Mouse (Mus musculus) MEL (cell line): ENCODE measurements at regions not wholly inside any gene's neighbourhood (a gene's known extent, or its start where the extent isn't known, plus 50 kb on each side); places are given as distances from the start of the nearest gene placed in this dataset.

Source experiments
- DNase-seq: peaks from one replicate; pipeline ENCODE4 v3.0.0; 2011; ENCODE audit warnings: low read depth, low spot score
- H3K27ac ChIP-seq: 2 replicates; pipeline ENCODE4 v1.5.1; 2012; ENCODE audit warnings: low read depth, mild to moderate bottlenecking, control low read depth, low read length, moderate library complexity; ENCODE audit not compliant: control insufficient read depth
- H3K27me3 ChIP-seq, 2 experiments: fragments of 150-350 bp in 1 of 2; sonication (generic) in 1 of 2; 2 replicates each; pipeline ENCODE4 v1.6.1; 2012; ENCODE audit warnings: low read length in 2 of 2, mild to moderate bottlenecking in 2 of 2, improper control_type of control experiment in 1 of 2, moderate library complexity in 1 of 2; ENCODE audit not compliant: insufficient read depth in 2 of 2, control insufficient read depth in 1 of 2
- H3K36me3 ChIP-seq, 2 experiments: 2 replicates each; pipeline ENCODE4 v1.6.1; 2012 to 2014; ENCODE audit warnings: low read length in 2 of 2, improper control_type of control experiment in 1 of 2, inconsistent platforms in 1 of 2, mild to moderate bottlenecking in 1 of 2; ENCODE audit not compliant: insufficient read depth in 2 of 2, control insufficient read depth in 1 of 2
- H3K4me1 ChIP-seq, 2 experiments: fragments of 150-350 bp in 1 of 2; sonication (generic) in 1 of 2; 2 replicates each; pipeline ENCODE4 v1.6.1; 2012; ENCODE audit warnings: low read length in 2 of 2, improper control_type of control experiment in 1 of 2, mild to moderate bottlenecking in 1 of 2; ENCODE audit not compliant: insufficient read depth in 2 of 2, control insufficient read depth in 1 of 2
- H3K4me3 ChIP-seq, 2 experiments: fragments of 150-350 bp in 1 of 2; sonication (generic) in 1 of 2; 2 replicates each; pipeline ENCODE4 v1.5.1; 2012; ENCODE audit warnings: low read depth in 2 of 2, low read length in 2 of 2, mild to moderate bottlenecking in 2 of 2, moderate library complexity in 2 of 2, control low read depth in 1 of 2, improper control_type of control experiment in 1 of 2; ENCODE audit not compliant: control insufficient read depth in 1 of 2, insufficient read depth in 1 of 2
- H3K79me2 ChIP-seq: 2 replicates; pipeline ENCODE4 v1.6.1; 2012; ENCODE audit warnings: mild to moderate bottlenecking, low read length, moderate library complexity; ENCODE audit not compliant: control insufficient read depth, poor library complexity, insufficient read depth
- H3K9ac ChIP-seq: 2 replicates; pipeline ENCODE4 v1.6.1; 2012; ENCODE audit warnings: low read depth, mild to moderate bottlenecking, control low read depth, low read length, moderate library complexity; ENCODE audit not compliant: control insufficient read depth, poor library complexity, severe bottlenecking
- H3K9me3 ChIP-seq: fragments of 150-350 bp; sonication (generic); replicated peaks from 2 replicates; pipeline ENCODE4 v1.6.1; 2012; ENCODE audit warnings: mild to moderate bottlenecking, low read length, improper control_type of control experiment, moderate library complexity; ENCODE audit not compliant: insufficient read depth
- BHLHE40 ChIP-seq: IDR thresholded peaks from 2 replicates; pipeline ENCODE4 v1.6.1; 2012; ENCODE audit warnings: low read depth, mild to moderate bottlenecking, inconsistent platforms, low read length, improper control_type of control experiment, borderline replicate concordance
- CHD1 ChIP-seq: IDR thresholded peaks from 2 replicates; pipeline ENCODE4 v1.6.1; 2012; ENCODE audit warnings: low read depth, mild to moderate bottlenecking, inconsistent platforms, low read length, improper control_type of control experiment
- CHD2 ChIP-seq: IDR thresholded peaks from 2 replicates; pipeline ENCODE4 v1.6.1; 2011; ENCODE audit warnings: low read length, improper control_type of control experiment
- E2F4 ChIP-seq: IDR thresholded peaks from 2 replicates; pipeline ENCODE4 v1.6.1; 2011; ENCODE audit warnings: low read depth, low read length, improper control_type of control experiment, borderline replicate concordance
- ELF1 ChIP-seq: IDR thresholded peaks from 2 replicates; pipeline ENCODE4 v1.6.1; 2014; ENCODE audit warnings: low read depth, mild to moderate bottlenecking, inconsistent platforms, low read length, improper control_type of control experiment, moderate library complexity
- GATA1 ChIP-seq: IDR thresholded peaks from 2 replicates; pipeline ENCODE4 v1.6.1; 2011; ENCODE audit warnings: low read depth, low read length, improper control_type of control experiment
- HCFC1 ChIP-seq: IDR thresholded peaks from 2 replicates; pipeline ENCODE4 v1.6.1; 2012; ENCODE audit warnings: low read depth, mild to moderate bottlenecking, inconsistent platforms, low read length, improper control_type of control experiment, moderate library complexity
- JUND ChIP-seq: IDR thresholded peaks from 2 replicates; pipeline ENCODE4 v1.6.1; 2011; ENCODE audit warnings: low read depth, mild to moderate bottlenecking, improper control_type of control experiment, low read length
- MXI1 ChIP-seq: IDR thresholded peaks from 2 replicates; pipeline ENCODE4 v1.6.1; 2011; ENCODE audit warnings: mild to moderate bottlenecking, low read depth, low read length, improper control_type of control experiment
- MYC ChIP-seq: IDR thresholded peaks from 2 replicates; pipeline ENCODE4 v1.6.1; 2011; ENCODE audit warnings: low read depth, mild to moderate bottlenecking, low read length, improper control_type of control experiment, moderate library complexity
- POLR2AphosphoS5 ChIP-seq: IDR thresholded peaks from 2 replicates; pipeline ENCODE4 v1.6.1; 2012; ENCODE audit warnings: low read depth, borderline replicate concordance, mild to moderate bottlenecking, inconsistent platforms, low read length, moderate library complexity, mixed read lengths
- TBP ChIP-seq: IDR thresholded peaks from 2 replicates; pipeline ENCODE4 v1.8.0; 2011; ENCODE audit warnings: low read depth, low read length, improper control_type of control experiment
- USF1 ChIP-seq: IDR thresholded peaks from 2 replicates; pipeline ENCODE4 v1.6.1; 2014; ENCODE audit warnings: low read depth, mild to moderate bottlenecking, inconsistent platforms, low read length, improper control_type of control experiment, moderate library complexity
- ZC3H11A ChIP-seq: IDR thresholded peaks from 2 replicates; pipeline ENCODE4 v1.6.1; 2012; ENCODE audit warnings: low read depth, mild to moderate bottlenecking, inconsistent platforms, low read length, improper control_type of control experiment
- ZKSCAN1 ChIP-seq: IDR thresholded peaks from 2 replicates; pipeline ENCODE4 v1.6.1; 2012; ENCODE audit warnings: low read depth, mild to moderate bottlenecking, inconsistent platforms, low read length, improper control_type of control experiment, moderate library complexity

- no peak for TF ChIP-seq POLR2AphosphoS5
- TF ChIP-seq E2F4, result no peak
- no peak for TF ChIP-seq MXI1
- no peak for TF ChIP-seq ZC3H11A
- no peak for TF ChIP-seq CHD1
- TF ChIP-seq GATA1, result no peak
- no peak for TF ChIP-seq MYC
- TF ChIP-seq ELF1, result no peak
- TF ChIP-seq HCFC1, result no peak
- no peak for TF ChIP-seq CHD2
- Histone ChIP-seq H3K4me3 (no peak overlapping the region), H3K27ac (no peak overlapping the region), H3K79me2 (no peaks in the 10 kb centered on the region), H3K4me1 (no peaks in the 10 kb centered on the region; a peak in 1 of 4 replicates), H3K9ac (no peak overlapping the region), H3K27me3 (no peaks in the 10 kb centered on the region), H3K36me3 (no peaks in the 10 kb centered on the region), H3K9me3 (no peaks in the 10 kb centered on the region)
- no peak for DNase-seq
Measured at GRCm38 (mm10) chr1:166788824-166789399, 107.3 kb upstream of the Fmo9 start.

- H3K4me1 ChIP-seq, result peaks cover 0 to 9% of the 10 kb centered on the region in 2 experiments; a peak in 1 of 4 replicates
- H3K9ac ChIP-seq, result no peak overlapping the region
- no peak overlapping the region for H3K27ac ChIP-seq
- no peak for DNase-seq
- TF ChIP-seq ZKSCAN1, result no peak
- TF ChIP-seq USF1, result no peak
- TF ChIP-seq ELF1, result no peak
- TF ChIP-seq JUND, result no peak
- no peak for TF ChIP-seq TBP
- no peak for TF ChIP-seq BHLHE40
- H3K36me3 ChIP-seq, result peaks cover 0 to 5% of the 10 kb centered on the region in 2 experiments; a peak in 2 of 4 replicates
- no peaks in the 10 kb centered on the region for H3K9me3 ChIP-seq
- H3K79me2 ChIP-seq, result no peaks in the 10 kb centered on the region
- no peak overlapping the region for H3K4me3 ChIP-seq
- H3K27me3 ChIP-seq, result no peaks in the 10 kb centered on the region
Measured at GRCm38 (mm10) chr1:166793052-166793716, 111.5 kb upstream of the Fmo9 start.
